Mouse (Mus musculus): ENCODE measurements around the gene Med19. TPM values are rescaled to one million over a fixed set of nuclear protein-coding genes. Genes with fewer than 3 reads are reported as not detected.
A peak's percentile ranks its signal among the peaks of the same experiment; 100 is the strongest.
"Not testable (repeated sequence)": the region's sequence is repeated elsewhere in the genome, so short reads cannot be mapped to it uniquely, and the experiment has no call there.

The Med19 gene
- polyA plus RNA-seq, 1 experiment from 2014 or later: 17.1 TPM

DNA sequence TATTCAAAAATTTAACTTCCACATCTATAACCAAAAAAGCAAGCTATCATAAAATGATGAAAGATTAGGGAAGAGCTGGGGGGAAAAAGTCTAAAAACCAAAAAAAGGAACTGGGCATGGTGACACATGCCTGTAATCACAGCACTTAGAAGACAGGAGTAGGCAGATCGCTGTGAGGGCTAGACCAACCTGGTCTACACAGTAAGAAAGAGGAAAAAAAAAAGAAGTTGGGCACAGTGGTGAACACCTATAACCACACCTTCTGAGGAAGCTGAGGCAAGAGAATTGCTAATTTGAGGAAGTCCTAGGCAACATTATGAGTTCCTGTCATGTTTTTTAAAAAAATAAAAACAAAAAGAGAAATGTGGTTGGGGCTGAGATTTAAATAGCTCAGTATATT, 22.3 kb upstream of the Med19 start:
- ATAC-seq (ENCODE audit: low read depth): no peak
- H3K9ac ChIP-seq (ENCODE audit: low read depth, low read length): no peak overlapping the region
- H3K4me1 ChIP-seq (ENCODE audit: control insufficient read depth, low read depth, low read length): no peaks in the 10 kb centered on the region
- H3K4me3 ChIP-seq (ENCODE audit: low read depth, low read length): no peak overlapping the region
- H3K36me3 ChIP-seq (ENCODE audit: control insufficient read depth, insufficient read depth): no peaks in the 10 kb centered on the region
- no peak overlapping the region for H3K27ac ChIP-seq (ENCODE audit: low read length)
- H3K9me3 ChIP-seq (replicated peaks; ENCODE audit: control insufficient read depth, low read length): no peaks in the 10 kb centered on the region
- 5% methylated on average over 1 of the region's 1 CpGs for WGBS (ENCODE audit: insufficient replicate concordance)
- no peaks in the 10 kb centered on the region for H3K27me3 ChIP-seq (ENCODE audit: control insufficient read depth, insufficient read depth, low read depth, low read length)
- H3K4me2 ChIP-seq (ENCODE audit: low read depth, low read length): no peak overlapping the region

- no peak for ATAC-seq (ENCODE audit: low read depth)
- H3K27ac ChIP-seq (ENCODE audit: low read length): peak within 1 kb of the TSS; percentile 25; the same call in 1 of the 2 replicates
Observed at GRCm38 (mm10) chr2:84658806-84659205, 19.4 kb upstream of the Med19 start, which contains the start of gene Btbd18. Gene Btbd18, plus strand, starts transcription at chr2:84659079.

DNA sequence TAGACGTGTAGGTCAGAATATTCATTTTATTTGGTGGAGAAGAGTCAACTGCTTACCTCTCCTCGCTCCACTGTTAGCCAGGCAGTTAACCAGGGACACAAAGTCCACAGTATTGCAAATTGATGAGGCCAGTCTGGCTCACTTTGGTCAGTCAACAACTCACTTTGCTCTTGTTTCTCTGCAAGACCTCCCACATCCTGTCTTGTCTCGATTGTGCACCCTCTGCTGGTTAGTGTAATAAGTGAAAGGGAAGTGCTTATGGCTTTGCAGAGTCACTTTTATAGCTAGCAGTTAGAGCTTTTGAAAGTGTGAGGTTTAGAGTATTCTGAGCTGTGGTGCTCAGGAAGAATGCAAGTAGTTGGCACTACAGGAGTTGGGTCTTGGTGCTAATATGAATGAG, 17.9 kb upstream of the Med19 start:
- 39% methylated on average over 3 of the region's 3 CpGs for WGBS (ENCODE audit: insufficient replicate concordance)
- Histone ChIP-seq H3K9me3 (replicated peaks; ENCODE audit: control insufficient read depth, low read length) (no peaks in the 10 kb centered on the region), H3K9ac (ENCODE audit: low read depth, low read length) (no peak overlapping the region), H3K27me3 (ENCODE audit: control insufficient read depth, insufficient read depth, low read depth, low read length) (no peaks in the 10 kb centered on the region), H3K4me2 (ENCODE audit: low read depth, low read length) (no peak overlapping the region), H3K36me3 (ENCODE audit: control insufficient read depth, insufficient read depth) (no peaks in the 10 kb centered on the region), H3K4me1 (ENCODE audit: control insufficient read depth, low read depth, low read length) (no peaks in the 10 kb centered on the region), H3K27ac (ENCODE audit: low read length) (no peak overlapping the region), H3K4me3 (ENCODE audit: low read depth, low read length) (no peak overlapping the region)
- ATAC-seq (ENCODE audit: low read depth): peak; percentile 84

More at GRCm38 (mm10) chr2:84658806-84659205, 19.4 kb upstream of the Med19 start, which contains the start of gene Btbd18:
- H3K9me3 ChIP-seq (replicated peaks; ENCODE audit: control insufficient read depth, low read length): no peaks in the 10 kb centered on the region
- no peaks in the 10 kb centered on the region for H3K27me3 ChIP-seq (ENCODE audit: control insufficient read depth, insufficient read depth, low read depth, low read length)
- no peak within 1 kb of the TSS for H3K4me2 ChIP-seq (ENCODE audit: low read depth, low read length)
- H3K4me1 ChIP-seq (ENCODE audit: control insufficient read depth, low read depth, low read length): no peaks in the 10 kb centered on the region
- H3K9ac ChIP-seq (ENCODE audit: low read depth, low read length): no peak within 1 kb of the TSS
- WGBS (ENCODE audit: insufficient replicate concordance): 89% methylated on average over 32 of the region's 32 CpGs
- no peaks in the 10 kb centered on the region for H3K36me3 ChIP-seq (ENCODE audit: control insufficient read depth, insufficient read depth)
- H3K4me3 ChIP-seq (ENCODE audit: low read depth, low read length): no peak within 1 kb of the TSS

- ATAC-seq (ENCODE audit: low read depth): no peak
- H3K4me2 ChIP-seq (ENCODE audit: low read depth, low read length): no peak overlapping the region
- no peaks in the 10 kb centered on the region for H3K4me1 ChIP-seq (ENCODE audit: control insufficient read depth, low read depth, low read length)
- no peaks in the 10 kb centered on the region for H3K27me3 ChIP-seq (ENCODE audit: control insufficient read depth, insufficient read depth, low read depth, low read length)
- H3K36me3 ChIP-seq (ENCODE audit: control insufficient read depth, insufficient read depth): no peaks in the 10 kb centered on the region
- H3K27ac ChIP-seq (ENCODE audit: low read length): no peak overlapping the region
- H3K4me3 ChIP-seq (ENCODE audit: low read depth, low read length): no peak overlapping the region
- no peaks in the 10 kb centered on the region for H3K9me3 ChIP-seq (replicated peaks; ENCODE audit: control insufficient read depth, low read length)
- 25% methylated on average over 2 of the region's 2 CpGs for WGBS (ENCODE audit: insufficient replicate concordance)
- H3K9ac ChIP-seq (ENCODE audit: low read depth, low read length): no peak overlapping the region
Observed at GRCm38 (mm10) chr2:84662866-84663265, 15.3 kb upstream of the Med19 start.

- H3K27ac ChIP-seq (ENCODE audit: low read length): no peak overlapping the region
- no peaks in the 10 kb centered on the region for H3K9me3 ChIP-seq (replicated peaks; ENCODE audit: control insufficient read depth, low read length)
- WGBS (ENCODE audit: insufficient replicate concordance): 43% methylated on average over 12 of the region's 12 CpGs
- no peak overlapping the region for H3K4me2 ChIP-seq (ENCODE audit: low read depth, low read length)
- H3K9ac ChIP-seq (ENCODE audit: low read depth, low read length): no peak overlapping the region
- peaks cover 8% of the 10 kb centered on the region for H3K4me1 ChIP-seq (ENCODE audit: control insufficient read depth, low read depth, low read length)
- ATAC-seq (ENCODE audit: low read depth): no peak
- no peak overlapping the region for H3K4me3 ChIP-seq (ENCODE audit: low read depth, low read length)
- no peaks in the 10 kb centered on the region for H3K27me3 ChIP-seq (ENCODE audit: control insufficient read depth, insufficient read depth, low read depth, low read length)
- no peaks in the 10 kb centered on the region for H3K36me3 ChIP-seq (ENCODE audit: control insufficient read depth, insufficient read depth)
Observed at GRCm38 (mm10) chr2:84666081-84666480, 12.1 kb upstream of the Med19 start.

DNA sequence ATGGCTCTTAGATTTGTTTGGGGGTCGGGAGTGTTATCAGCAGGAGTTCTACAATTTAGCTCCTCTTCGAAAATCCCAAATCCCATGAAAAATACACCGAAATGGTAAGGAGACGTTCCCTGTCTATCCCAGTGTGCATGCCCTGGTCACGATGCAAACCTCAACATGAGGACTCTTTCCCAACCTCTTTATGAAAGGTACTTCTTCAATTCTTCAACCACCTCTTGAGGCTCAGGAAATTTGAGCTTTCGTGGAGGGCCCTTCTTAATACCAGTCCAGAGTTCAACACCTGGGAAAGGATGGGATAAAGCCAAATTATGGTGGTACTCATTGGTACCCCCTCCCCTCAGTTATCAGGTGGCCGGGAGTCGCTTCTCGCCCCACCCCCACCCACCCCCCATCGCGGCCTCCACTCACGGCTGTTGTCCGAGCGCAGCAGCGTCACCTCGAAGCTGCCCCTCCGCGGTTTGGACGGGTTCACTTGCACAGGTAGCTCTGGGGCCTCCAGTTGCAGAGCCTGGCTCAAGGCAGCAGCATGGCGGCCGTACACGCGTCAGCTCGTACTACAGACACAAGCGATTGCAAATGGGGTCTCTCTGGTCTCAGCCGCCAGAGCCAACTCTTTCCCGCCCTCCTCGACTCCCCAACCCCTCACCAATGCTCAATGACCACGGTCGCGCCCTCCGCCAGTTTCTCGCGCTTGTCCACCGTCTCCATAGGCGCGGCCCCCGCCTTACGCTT, 8.2 kb upstream of the Med19 start:
- peaks cover 8% of the 10 kb centered on the region for H3K4me1 ChIP-seq (ENCODE audit: control insufficient read depth, low read depth, low read length)

DNA sequence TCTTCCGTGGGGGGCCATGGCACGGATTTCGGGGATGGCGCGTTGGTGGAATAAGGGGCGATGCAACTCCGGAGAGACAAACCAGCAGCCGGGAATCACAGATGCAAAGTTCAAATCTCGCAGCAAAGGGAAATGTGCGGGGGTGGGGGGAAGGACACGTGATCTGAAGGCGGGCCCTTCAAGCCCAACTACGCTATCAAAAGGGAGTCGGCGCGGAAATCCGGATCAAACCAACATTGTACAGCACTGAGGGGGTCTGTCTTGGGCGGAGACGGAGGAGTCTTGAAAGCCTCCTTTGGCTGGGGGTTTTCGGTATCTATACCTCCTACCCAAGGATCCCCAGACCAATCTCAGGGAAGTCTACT, 7.7 kb upstream of the Med19 start, which contains the start of gene Selenoh:
Gene Selenoh, minus strand, starts transcription at position 202 of the 365 bp plus-strand sequence.
- H3K27me3 ChIP-seq (ENCODE audit: control insufficient read depth, insufficient read depth, low read depth, low read length): no peaks in the 10 kb centered on the region
- under 1% methylated on average over 20 of the region's 20 CpGs for WGBS (ENCODE audit: insufficient replicate concordance)
- peak; percentile 93 for ATAC-seq (ENCODE audit: low read depth)
- peak within 1 kb of the TSS; percentile 91 for H3K9ac ChIP-seq (ENCODE audit: low read depth, low read length)
- H3K27ac ChIP-seq (ENCODE audit: low read length): peak within 1 kb of the TSS; percentile 81
- H3K4me2 ChIP-seq (ENCODE audit: low read depth, low read length): peak within 1 kb of the TSS; percentile 93
- peaks cover 8% of the 10 kb centered on the region for H3K4me1 ChIP-seq (ENCODE audit: control insufficient read depth, low read depth, low read length)
- peak within 1 kb of the TSS; percentile 97 for H3K4me3 ChIP-seq (ENCODE audit: low read depth, low read length)
- H3K9me3 ChIP-seq (replicated peaks; ENCODE audit: control insufficient read depth, low read length): no peaks in the 10 kb centered on the region
- peaks cover 25% of the 10 kb centered on the region for H3K36me3 ChIP-seq (ENCODE audit: control insufficient read depth, insufficient read depth)

More for the DNA sequence above, 8.2 kb upstream of the Med19 start:
- peak overlapping the region; percentile 91 for H3K9ac ChIP-seq (ENCODE audit: low read depth, low read length)
- no peaks in the 10 kb centered on the region for H3K27me3 ChIP-seq (ENCODE audit: control insufficient read depth, insufficient read depth, low read depth, low read length)
- H3K9me3 ChIP-seq (replicated peaks; ENCODE audit: control insufficient read depth, low read length): no peaks in the 10 kb centered on the region
- H3K4me3 ChIP-seq (ENCODE audit: low read depth, low read length): peak overlapping the region; percentile 97
- WGBS (ENCODE audit: insufficient replicate concordance): 2% methylated on average over 39 of the region's 39 CpGs
- peak overlapping the region; percentile 81 for H3K27ac ChIP-seq (ENCODE audit: low read length)
- peak overlapping the region; percentile 93 for H3K4me2 ChIP-seq (ENCODE audit: low read depth, low read length)
- peaks cover 19% of the 10 kb centered on the region for H3K36me3 ChIP-seq (ENCODE audit: control insufficient read depth, insufficient read depth)
- ATAC-seq (ENCODE audit: low read depth): peak; percentile 56

DNA sequence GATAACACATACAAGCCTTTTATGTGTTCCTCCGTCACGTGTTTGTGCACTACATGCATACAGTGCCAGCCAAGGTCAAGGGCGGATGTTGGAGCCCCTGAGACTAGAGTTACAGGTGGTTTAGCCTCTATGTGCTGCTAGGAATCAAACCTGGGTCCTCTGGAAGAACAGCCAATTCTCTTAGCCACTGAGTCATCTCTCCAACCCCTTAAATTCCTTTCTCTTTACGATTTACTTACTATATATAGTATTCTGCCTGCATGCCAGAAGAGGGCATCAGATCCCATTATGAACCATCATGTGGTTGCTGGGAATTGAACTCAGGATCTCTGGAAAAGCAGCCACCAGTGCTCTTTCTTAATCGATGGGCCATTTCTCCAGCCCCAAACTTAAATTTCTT, 6.7 kb upstream of the Med19 start:
- Histone ChIP-seq H3K36me3 (ENCODE audit: control insufficient read depth, insufficient read depth) (peaks cover 28% of the 10 kb centered on the region), H3K4me1 (ENCODE audit: control insufficient read depth, low read depth, low read length) (peaks cover 15% of the 10 kb centered on the region)
- H3K27ac ChIP-seq (ENCODE audit: low read length); H3K4me3 ChIP-seq (ENCODE audit: low read depth, low read length); H3K27me3 ChIP-seq (ENCODE audit: control insufficient read depth, insufficient read depth, low read depth, low read length); H3K9me3 ChIP-seq (replicated peaks; ENCODE audit: control insufficient read depth, low read length); H3K9ac ChIP-seq (ENCODE audit: low read depth, low read length); H3K4me2 ChIP-seq (ENCODE audit: low read depth, low read length); ATAC-seq (ENCODE audit: low read depth): not testable (repeated sequence)
- 52% methylated on average over 4 of the region's 5 CpGs for WGBS (ENCODE audit: insufficient replicate concordance)

GRCm38 (mm10) chr2:84677270-84677967, 783 bp upstream of the Med19 start:
- Histone ChIP-seq H3K36me3 (ENCODE audit: control insufficient read depth, insufficient read depth) (peaks cover 31% of the 10 kb centered on the region), H3K9me3 (replicated peaks; ENCODE audit: control insufficient read depth, low read length) (no peaks in the 10 kb centered on the region), H3K4me1 (ENCODE audit: control insufficient read depth, low read depth, low read length) (peaks cover 36% of the 10 kb centered on the region), H3K27ac (ENCODE audit: low read length) (peak overlapping the region; percentile 48), H3K4me2 (ENCODE audit: low read depth, low read length) (peak overlapping the region; percentile 75), H3K27me3 (ENCODE audit: control insufficient read depth, insufficient read depth, low read depth, low read length) (no peaks in the 10 kb centered on the region), H3K4me3 (ENCODE audit: low read depth, low read length) (peak overlapping the region; percentile 76), H3K9ac (ENCODE audit: low read depth, low read length) (peak overlapping the region; percentile 63)
- 7% methylated on average over 22 of the region's 22 CpGs for WGBS (ENCODE audit: insufficient replicate concordance)
- peak; percentile 13 for ATAC-seq (ENCODE audit: low read depth)
